Mouse (Mus musculus) heart, embryonic 12.5 days (tissue): Measurements from ENCODE around the gene Ugt2b5. TPM values are rescaled to one million over a fixed set of nuclear protein-coding genes. Genes with fewer than 3 reads are reported as not detected.
"Not testable (repeated sequence)": the region's sequence is repeated elsewhere in the genome, so short reads cannot be mapped to it uniquely, and the experiment has no call there.

Source experiments
- ATAC-seq: fragments of 200-750 bp; cut with Nextera tagmentation; 2 replicates; pipeline ENCODE4 v1.8.0; 2017; ENCODE audit warnings: moderate TSS enrichment, moderate library complexity; ENCODE audit not compliant: insufficient number of reproducible peaks, low FRiP score
- H3K27ac ChIP-seq: fragments of 300-500 bp; sonication (generic); 2 replicates; pipeline ENCODE4 v1.5.1; 2016; ENCODE audit warnings: mild to moderate bottlenecking, moderate library complexity; ENCODE audit not compliant: poor library complexity, severe bottlenecking
- H3K27me3 ChIP-seq: fragments of 300-500 bp; sonication (generic); replicated peaks from 2 replicates; pipeline ENCODE4 v1.6.1; 2016; ENCODE audit warnings: mild to moderate bottlenecking, moderate library complexity
- H3K36me3 ChIP-seq: fragments of 300-500 bp; sonication (generic); 2 replicates; pipeline ENCODE4 v1.6.1; 2016; ENCODE audit warnings: mild to moderate bottlenecking, moderate library complexity
- H3K4me1 ChIP-seq: fragments of 300-500 bp; sonication (generic); replicated peaks from 2 replicates; pipeline ENCODE4 v1.6.1; 2016; ENCODE audit warnings: mild to moderate bottlenecking
- H3K4me2 ChIP-seq: fragments of 300-500 bp; sonication (generic); 2 replicates; pipeline ENCODE4 v1.6.1; 2016; ENCODE audit warnings: mild to moderate bottlenecking, moderate library complexity
- H3K4me3 ChIP-seq: fragments of 300-500 bp; sonication (generic); 2 replicates; pipeline ENCODE4 v1.5.1; 2016; ENCODE audit warnings: mild to moderate bottlenecking
- H3K9ac ChIP-seq: fragments of 300-500 bp; sonication (generic); 2 replicates; pipeline ENCODE4 v1.6.1; 2016; ENCODE audit warnings: mild to moderate bottlenecking, moderate library complexity
- H3K9me3 ChIP-seq: fragments of 300-500 bp; sonication (generic); replicated peaks from 2 replicates; pipeline ENCODE4 v1.6.1; 2016; ENCODE audit warnings: mild to moderate bottlenecking, moderate library complexity
- WGBS: fragments of 180-500 bp; shearing (Covaris S2); methylation state at CpG from one replicate; pipeline ENCODE4 v1.1.7; 2016; 5-methylcytosine and 5-hydroxymethylcytosine counted together
- polyA plus RNA-seq: library from polyadenylated mRNA; unstranded; fragments of >200 nt; fragmentation: Nextera tagmentation; extraction: Ambion mirVana; gene quantifications from 2 replicates; pipeline ENCODE4 v1.2.1, GENCODE M21; 2016

The Ugt2b5 gene
- not detected in 2 replicates for polyA plus RNA-seq

- H3K9me3 ChIP-seq, H3K27ac ChIP-seq, H3K36me3 ChIP-seq, H3K4me2 ChIP-seq, H3K4me1 ChIP-seq, H3K9ac ChIP-seq, H3K4me3 ChIP-seq, ATAC-seq, H3K27me3 ChIP-seq: not testable (repeated sequence)
- 87% methylated on average over 2 of the region's 2 CpGs for WGBS
Observed at GRCm38 (mm10) chr5:87140196-87140595, at the start of gene Ugt2b5. TSS of gene Ugt2b5 (minus strand) at chr5:87140318.

GRCm38 (mm10) chr5:87175780-87176179 is 35.7 kb upstream of the Ugt2b5 start:
- not testable (repeated sequence) for H3K4me3 ChIP-seq, ATAC-seq, H3K9ac ChIP-seq, H3K27ac ChIP-seq, H3K4me2 ChIP-seq, H3K4me1 ChIP-seq, H3K9me3 ChIP-seq, H3K27me3 ChIP-seq, H3K36me3 ChIP-seq
- WGBS: 52% methylated on average over 2 of the region's 2 CpGs

GRCm38 (mm10) chr5:87174671-87175070 is 34.6 kb upstream of the Ugt2b5 start:
- ATAC-seq: no peak
- 69% methylated on average over 2 of the region's 2 CpGs for WGBS
- Histone ChIP-seq H3K4me2 (no peak overlapping the region), H3K9ac (no peak overlapping the region), H3K4me3 (no peak overlapping the region), H3K9me3 (no peaks in the 10 kb centered on the region), H3K4me1 (no peaks in the 10 kb centered on the region), H3K27me3 (no peaks in the 10 kb centered on the region), H3K36me3 (no peaks in the 10 kb centered on the region), H3K27ac (no peak overlapping the region)

GRCm38 (mm10) chr5:87147741-87148454 is 7.8 kb upstream of the Ugt2b5 start:
- Histone ChIP-seq H3K27me3 (no peaks in the 10 kb centered on the region), H3K27ac (no peak overlapping the region), H3K36me3 (no peaks in the 10 kb centered on the region), H3K4me2 (no peak overlapping the region), H3K4me1 (no peaks in the 10 kb centered on the region), H3K9ac (no peak overlapping the region), H3K4me3 (no peak overlapping the region), H3K9me3 (no peaks in the 10 kb centered on the region)
- ATAC-seq: no peak
- whole genome bisulfite sequencing: 70% methylated on average over 8 of the region's 8 CpGs

GRCm38 (mm10) chr5:87142865-87143456 is 2.8 kb upstream of the Ugt2b5 start:
- Histone ChIP-seq H3K4me3 (no peak overlapping the region), H3K9ac (no peak overlapping the region), H3K27ac (no peak overlapping the region), H3K4me2 (no peak overlapping the region), H3K27me3 (no peaks in the 10 kb centered on the region), H3K36me3 (no peaks in the 10 kb centered on the region), H3K4me1 (no peaks in the 10 kb centered on the region), H3K9me3 (no peaks in the 10 kb centered on the region)
- ATAC-seq: no peak
- WGBS: 40% methylated on average over 3 of the region's 3 CpGs

GRCm38 (mm10) chr5:87103697-87104096 is 36.4 kb downstream of the Ugt2b5 start:
- H3K9ac ChIP-seq, ATAC-seq, H3K36me3 ChIP-seq, H3K27ac ChIP-seq, H3K4me2 ChIP-seq, H3K27me3 ChIP-seq, H3K9me3 ChIP-seq, H3K4me3 ChIP-seq, H3K4me1 ChIP-seq: not testable (repeated sequence)
- 75% methylated on average over 1 of the region's 1 CpGs for WGBS

- H3K27me3 ChIP-seq: no peaks in the 10 kb centered on the region
- ATAC-seq: no peak
- H3K4me2 ChIP-seq: no peak within 1 kb of the TSS
- no peak within 1 kb of the TSS for H3K4me3 ChIP-seq
- WGBS: 33% methylated on average over 1 of the region's 1 CpGs
- H3K36me3 ChIP-seq: no peaks in the 10 kb centered on the region
- no peaks in the 10 kb centered on the region for H3K4me1 ChIP-seq
- no peak within 1 kb of the TSS for H3K9ac ChIP-seq
- no peak within 1 kb of the TSS for H3K27ac ChIP-seq
- no peaks in the 10 kb centered on the region for H3K9me3 ChIP-seq
Observed at GRCm38 (mm10) chr5:87092346-87093027, 47.6 kb downstream of the Ugt2b5 start, which contains the start of gene Ugt2b36. TSS of gene Ugt2b36 (minus strand) at chr5:87092555.

GRCm38 (mm10) chr5:87091111-87091510 is 49.0 kb downstream of the Ugt2b5 start:
- H3K27me3 ChIP-seq: no peaks in the 10 kb centered on the region
- no peak overlapping the region for H3K9ac ChIP-seq
- no peak overlapping the region for H3K4me2 ChIP-seq
- no peak overlapping the region for H3K27ac ChIP-seq
- H3K4me1 ChIP-seq: no peaks in the 10 kb centered on the region
- no peaks in the 10 kb centered on the region for H3K9me3 ChIP-seq
- H3K4me3 ChIP-seq: no peak overlapping the region
- no peak for ATAC-seq
- no peaks in the 10 kb centered on the region for H3K36me3 ChIP-seq

- H3K4me3 ChIP-seq: no peak overlapping the region
- no peak overlapping the region for H3K9ac ChIP-seq
- no peaks in the 10 kb centered on the region for H3K27me3 ChIP-seq
- H3K4me1 ChIP-seq: no peaks in the 10 kb centered on the region
- no peak overlapping the region for H3K4me2 ChIP-seq
- no peaks in the 10 kb centered on the region for H3K36me3 ChIP-seq
- ATAC-seq: no peak
- H3K9me3 ChIP-seq: no peaks in the 10 kb centered on the region
- no peak overlapping the region for H3K27ac ChIP-seq
Observed at GRCm38 (mm10) chr5:87089264-87089663, 50.9 kb downstream of the Ugt2b5 start.

- ATAC-seq: no peak
- Histone ChIP-seq H3K9ac (no peak overlapping the region), H3K4me3 (no peak overlapping the region), H3K27me3 (no peaks in the 10 kb centered on the region), H3K9me3 (no peaks in the 10 kb centered on the region), H3K4me2 (no peak overlapping the region), H3K4me1 (no peaks in the 10 kb centered on the region), H3K36me3 (no peaks in the 10 kb centered on the region), H3K27ac (no peak overlapping the region)
- WGBS: 67% methylated on average over 3 of the region's 3 CpGs
Observed at GRCm38 (mm10) chr5:87086269-87086668, 53.8 kb downstream of the Ugt2b5 start.
